Mouse (Mus musculus) layer of hippocampus, adult 9-10 months (tissue): ENCODE data around the gene Polrmt.

Source experiments
- DNase-seq: peaks from one replicate; pipeline ENCODE4 v3.0.0; 2022; ENCODE audit warnings: low spot score

Polrmt gene

DNA sequence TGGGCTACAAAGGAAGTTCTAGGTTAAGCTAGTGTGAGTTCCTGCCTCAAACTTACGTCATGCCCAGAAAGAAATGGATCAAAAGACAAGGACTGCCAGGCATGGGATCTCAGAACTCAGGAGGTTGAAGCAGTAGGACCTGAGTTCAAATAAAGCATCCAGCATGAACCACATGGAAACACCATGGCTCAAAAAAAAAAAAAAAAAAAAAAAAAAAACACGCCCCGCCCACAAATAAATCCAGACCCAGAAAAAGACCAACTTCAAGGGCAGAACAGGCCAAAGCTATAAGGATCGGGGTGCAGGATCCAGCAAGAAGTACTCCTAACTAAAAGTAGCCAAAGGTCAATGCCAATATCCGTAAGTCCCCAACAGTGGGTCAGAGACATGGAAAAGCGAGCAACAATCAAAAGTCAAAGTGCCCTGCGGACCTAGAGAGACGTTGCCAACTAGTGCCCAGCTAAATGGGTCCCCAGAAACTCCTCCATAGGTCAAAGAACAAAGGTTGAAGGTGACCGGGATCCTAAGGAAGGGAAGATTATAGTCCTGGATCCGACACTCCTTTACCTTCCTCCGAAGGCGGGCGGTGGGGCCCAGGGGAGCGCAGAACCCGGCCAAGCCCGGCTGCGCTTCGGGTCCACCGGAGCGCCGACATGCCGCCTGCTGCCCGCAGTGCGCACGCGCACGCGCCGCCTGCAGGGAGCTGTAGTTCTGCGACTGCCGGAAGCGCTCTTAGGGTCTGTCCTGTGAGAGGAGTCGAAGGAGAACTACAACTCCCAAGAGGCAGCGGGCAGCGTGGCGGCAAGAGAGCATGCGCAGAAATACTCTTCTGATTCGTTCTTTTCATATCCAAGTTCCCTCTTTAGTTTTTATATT lies at the start of gene Polrmt:
Polrmt (minus strand) TSS at position 684 of the 876 bp plus-strand sequence.
- DNase-seq: peak; percentile 89

GRCm38 (mm10) chr10:79795905-79796304 lies 49.5 kb upstream of the Polrmt start:
- no peak for DNase-seq

DNA sequence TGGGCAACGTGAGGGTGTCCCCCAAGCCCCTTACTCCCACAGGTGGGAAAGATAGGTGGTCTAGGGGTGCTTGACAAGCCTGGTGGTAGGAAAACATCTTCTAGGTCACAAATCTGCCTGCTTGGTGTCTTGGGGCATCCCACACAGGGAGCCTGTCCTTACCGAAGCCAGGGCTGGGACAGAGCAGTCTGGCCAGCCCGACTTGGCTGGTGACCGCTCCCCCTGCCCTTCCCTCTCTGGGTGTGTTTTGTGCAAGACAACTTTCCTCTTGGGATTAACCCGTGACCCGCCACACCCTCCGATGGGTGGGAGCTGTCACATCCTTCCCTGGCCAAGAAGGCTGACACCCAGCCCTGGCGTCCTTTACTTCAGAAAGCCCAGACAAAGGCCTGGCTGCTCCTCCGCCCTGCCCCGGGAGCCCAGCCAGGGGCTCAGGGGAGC lies 48.1 kb upstream of the Polrmt start:
- no peak for DNase-seq

- DNase-seq: no peak
Observed at GRCm38 (mm10) chr10:79793738-79794490, 47.5 kb upstream of the Polrmt start.

- DNase-seq: no peak
Observed at GRCm38 (mm10) chr10:79793051-79793737, 46.8 kb upstream of the Polrmt start, which contains the start of gene Palm. Gene Palm (plus strand): TSS chr10:79793572.

DNA sequence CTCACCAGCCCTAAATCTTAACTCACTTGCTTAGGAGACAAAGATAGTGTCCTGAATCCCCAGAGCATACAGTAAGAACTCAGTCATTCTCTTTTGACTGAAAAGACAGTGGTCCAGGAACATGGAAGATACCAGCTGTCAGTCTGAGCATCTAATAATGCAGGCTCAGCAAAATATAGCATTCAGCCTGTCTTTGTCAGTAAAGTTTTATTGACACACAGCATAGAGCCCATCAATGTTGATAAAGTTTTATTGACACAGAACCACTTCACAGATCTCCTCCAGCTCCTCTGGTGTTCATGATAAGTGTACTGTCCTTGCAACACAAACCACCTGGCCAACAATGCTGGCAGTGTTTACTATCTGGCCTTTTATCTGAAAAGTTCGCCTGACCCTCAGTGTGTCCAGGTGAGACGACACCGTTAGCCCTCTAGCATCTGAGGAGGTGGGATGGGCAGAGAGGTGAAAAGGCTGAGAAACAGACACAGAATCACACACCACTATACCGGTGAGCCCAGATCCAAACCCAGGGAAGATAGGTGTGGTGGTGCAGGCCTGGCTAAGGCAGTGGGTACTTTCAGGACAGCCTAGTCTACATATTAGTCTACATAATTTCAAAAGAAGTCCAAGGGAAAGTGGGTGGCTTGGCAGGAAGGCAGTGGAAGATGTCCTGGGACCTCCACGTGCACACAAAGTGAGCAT lies 46.1 kb upstream of the Polrmt start:
- no peak for DNase-seq

DNA sequence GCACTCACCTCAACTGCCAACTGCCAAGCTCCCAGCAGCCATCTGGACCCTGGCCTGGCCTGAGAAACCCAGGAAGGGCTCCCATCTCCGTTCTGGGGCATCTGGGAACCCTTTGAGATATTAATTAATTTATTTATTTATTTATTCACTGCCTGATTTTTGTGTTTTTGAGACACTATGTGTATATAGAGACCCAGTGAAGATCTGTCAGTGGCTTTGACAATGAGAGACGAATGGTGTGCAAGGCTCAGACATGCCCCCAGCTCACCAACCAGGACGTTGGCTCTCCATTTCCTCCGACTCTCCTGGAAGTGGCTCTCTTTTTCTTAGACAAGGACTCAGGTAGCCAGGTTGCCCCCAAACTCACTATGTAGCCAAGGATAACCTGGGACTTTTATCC lies 44.5 kb upstream of the Polrmt start, which contains the start of gene Prss57:
Prss57 (minus strand) TSS at position 101 of the 400 bp plus-strand sequence.
- DNase-seq: no peak

DNA sequence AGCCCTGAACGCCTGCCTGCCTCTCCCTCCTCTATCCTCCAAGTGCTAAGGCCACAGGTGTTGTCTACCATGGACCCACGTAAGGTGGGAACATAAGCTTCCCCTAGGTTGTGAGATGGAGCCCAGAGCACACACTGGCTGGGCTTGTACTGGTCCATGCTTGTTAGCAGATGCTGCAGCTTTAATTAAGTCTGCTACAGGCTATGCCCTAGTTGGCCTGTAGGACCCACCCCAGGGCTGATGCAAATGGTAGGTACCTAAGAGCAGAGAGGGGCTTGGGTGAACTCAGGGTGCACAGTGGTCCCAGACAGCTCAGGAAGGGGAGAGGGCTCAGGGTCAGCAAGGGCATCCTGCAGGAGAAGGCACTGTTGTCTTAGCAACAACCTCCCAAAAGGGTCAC lies 43.2 kb upstream of the Polrmt start:
- no peak for DNase-seq

GRCm38 (mm10) chr10:79788386-79789158 lies 42.2 kb upstream of the Polrmt start:
- no peak for DNase-seq

- no peak for DNase-seq
Observed at GRCm38 (mm10) chr10:79783920-79784800, 37.8 kb upstream of the Polrmt start.

DNA sequence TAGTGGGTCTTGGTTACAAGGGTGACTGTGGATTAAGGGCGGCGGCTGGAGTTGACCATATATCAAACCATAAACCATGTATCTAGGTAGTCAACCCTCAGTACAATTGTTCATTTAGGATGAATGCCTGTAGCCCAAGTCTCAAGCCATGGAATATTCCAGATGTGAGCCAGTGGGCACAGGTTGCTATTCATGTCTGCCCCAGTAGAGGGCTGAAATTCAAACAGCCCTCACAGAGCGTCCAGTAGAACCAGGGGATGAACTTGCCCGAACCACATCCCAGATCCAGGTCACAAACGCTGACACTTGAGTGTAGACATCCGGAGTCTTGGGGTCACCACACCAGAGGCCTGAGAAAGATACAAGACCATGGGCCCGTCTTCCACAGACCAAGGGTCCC lies 36.7 kb upstream of the Polrmt start:
- no peak for DNase-seq

DNA sequence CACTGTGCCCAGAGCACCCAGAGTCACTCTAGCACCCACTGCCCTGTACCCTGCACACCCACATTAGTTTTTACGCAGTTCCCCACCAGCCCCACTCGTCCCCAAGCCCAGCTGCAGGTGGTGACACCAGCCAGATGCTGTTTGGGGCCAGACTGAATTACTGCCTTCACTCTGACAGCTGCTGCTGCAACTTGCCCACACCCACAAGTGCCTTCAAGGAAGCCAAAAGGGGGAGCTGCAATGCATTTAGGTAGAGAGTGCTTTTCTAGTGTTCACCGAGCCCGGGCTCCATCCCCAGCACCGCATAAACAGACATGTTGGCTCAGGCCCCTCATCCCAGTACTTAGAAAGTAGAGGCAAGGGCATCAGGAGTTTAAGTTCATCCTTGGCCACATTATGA lies 35.6 kb upstream of the Polrmt start:
- no peak for DNase-seq

DNA sequence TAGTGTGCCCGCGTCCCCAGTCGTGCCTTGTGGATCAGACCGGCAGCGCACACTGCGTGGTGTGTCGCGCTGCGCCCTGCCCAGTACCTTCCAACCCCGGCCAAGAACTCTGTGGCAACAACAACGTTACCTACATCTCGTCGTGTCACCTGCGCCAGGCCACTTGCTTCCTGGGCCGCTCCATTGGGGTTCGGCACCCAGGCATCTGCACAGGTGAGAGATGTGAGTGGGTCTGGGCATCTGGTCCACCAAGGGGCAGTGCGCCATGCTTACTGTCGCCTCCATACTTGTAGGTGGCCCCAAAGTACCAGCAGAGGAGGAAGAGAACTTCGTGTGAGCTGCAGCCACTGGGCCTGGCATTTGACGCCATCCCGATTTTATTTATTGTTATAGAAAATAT lies 34.8 kb upstream of the Polrmt start:
- DNase-seq: no peak

GRCm38 (mm10) chr10:79780664-79781015 lies 34.3 kb upstream of the Polrmt start:
- no peak for DNase-seq

DNA sequence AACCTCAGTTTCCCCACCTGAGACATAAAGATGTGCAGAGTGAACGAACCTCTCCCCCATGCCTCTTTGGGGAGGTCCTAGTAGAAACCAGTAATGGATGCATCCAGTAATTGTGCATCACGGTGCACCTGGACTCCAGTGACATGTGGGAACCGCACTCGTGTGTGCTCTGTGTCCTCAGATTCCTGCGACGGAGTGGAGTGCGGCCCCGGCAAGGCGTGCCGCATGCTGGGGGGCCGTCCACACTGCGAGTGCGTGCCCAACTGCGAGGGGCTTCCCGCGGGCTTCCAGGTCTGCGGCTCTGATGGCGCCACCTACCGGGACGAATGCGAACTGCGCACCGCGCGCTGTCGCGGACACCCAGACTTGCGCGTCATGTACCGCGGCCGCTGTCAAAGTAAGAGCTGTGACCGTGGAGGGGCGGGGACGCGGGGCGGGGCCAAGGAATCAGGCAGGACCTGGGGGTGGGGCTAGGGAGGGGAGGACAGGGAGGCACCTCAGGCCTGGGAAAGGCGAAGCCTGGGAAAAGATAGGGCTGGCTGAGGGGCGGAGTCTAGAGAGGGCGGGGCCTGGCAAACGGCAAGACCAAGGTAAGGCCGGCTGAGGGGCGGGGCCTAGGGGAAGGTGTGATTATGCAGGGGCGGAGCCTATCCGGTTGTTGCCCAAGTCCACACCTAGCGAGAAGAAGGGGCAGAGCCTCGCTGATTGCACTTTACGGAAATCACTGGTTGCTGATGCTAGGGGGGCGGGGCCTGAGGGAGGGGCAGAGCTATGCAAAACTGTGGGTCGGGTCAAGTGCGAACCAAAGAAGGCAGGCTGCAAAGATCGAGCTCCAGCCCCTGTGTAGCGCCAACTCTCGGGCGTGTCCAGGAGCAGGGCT lies 33.6 kb upstream of the Polrmt start:
- DNase-seq: peak; percentile 92

- no peak for DNase-seq
Observed at GRCm38 (mm10) chr10:79779193-79779592, 32.8 kb upstream of the Polrmt start.

DNA sequence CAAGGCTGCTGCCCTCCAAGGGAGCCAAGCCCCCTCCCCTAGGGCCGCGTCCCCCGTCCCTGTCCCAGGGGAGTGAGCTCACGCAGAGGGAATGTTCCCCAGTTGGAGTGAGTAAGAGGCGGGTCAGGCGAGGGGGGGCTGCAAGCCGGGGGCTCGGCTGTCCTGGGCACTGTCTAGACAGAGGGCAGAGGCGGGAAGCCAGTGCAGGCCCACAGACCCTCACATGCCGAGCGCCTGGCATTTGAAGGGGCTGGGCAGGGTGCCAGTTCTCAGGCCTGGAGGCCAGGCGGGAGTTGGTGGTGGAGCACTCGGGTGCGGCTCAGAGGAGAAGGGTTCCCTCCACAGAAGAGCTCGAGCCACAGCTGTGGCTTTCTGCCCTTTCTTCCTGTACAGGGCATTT lies 31.6 kb upstream of the Polrmt start:
- no peak for DNase-seq

DNA sequence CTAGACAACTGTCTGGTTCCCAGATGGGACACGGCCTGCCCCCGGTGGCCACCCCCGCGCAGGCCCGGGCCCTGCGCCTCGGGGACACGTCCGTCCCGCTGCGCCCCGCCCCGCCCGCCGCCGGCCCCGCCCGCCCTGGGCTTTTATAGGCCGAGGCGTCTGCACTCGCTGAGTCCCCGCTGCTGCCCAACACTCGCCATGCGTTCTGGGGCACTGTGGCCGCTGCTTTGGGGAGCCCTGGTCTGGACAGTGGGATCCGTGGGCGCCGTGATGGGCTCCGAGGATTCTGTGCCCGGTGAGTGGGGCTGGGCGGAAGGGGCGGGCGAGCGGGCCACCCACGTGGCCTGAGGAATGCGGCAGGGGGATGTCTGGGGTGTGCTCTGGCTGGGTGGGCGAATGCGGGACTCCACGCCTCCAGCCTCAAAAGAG lies 30.7 kb upstream of the Polrmt start, which contains the start of gene Fstl3:
Fstl3 (plus strand) TSS at position 170 of the 429 bp plus-strand sequence.
- DNase-seq: no peak
